Mouse (Mus musculus) adrenal gland, adult 8-10 months (tissue): Measurements from ENCODE around the gene Pbxip1. TPM values are rescaled to one million over a fixed set of nuclear protein-coding genes. Genes with fewer than 3 reads are reported as not detected.

Experiments
- DNase-seq: peaks from one replicate; pipeline ENCODE4 v3.0.0; 2022
- total RNA-seq, 4 experiments: library from RNA; stranded (reverse); gene quantifications; 2 replicates each; pipeline ENCODE4 v1.2.4; 2022

Gene Pbxip1
- 100 to 1,000 TPM in 2 of 4 experiments, 10 to 100 TPM in 2; 57.0 to 119 (median 81.5) TPM for total RNA-seq

- no peak for DNase-seq
These were observed at the start of gene Pbxip1 for GRCm38 (mm10) chr3:89436176-89437113. Pbxip1 (plus strand) TSS chr3:89436706.

GRCm38 (mm10) chr3:89387632-89388031, 48.9 kb upstream of the Pbxip1 start:
- DNase-seq, result no peak

GRCm38 (mm10) chr3:89388134-89388881, 48.2 kb upstream of the Pbxip1 start:
- DNase-seq, result no peak

- DNase-seq, result no peak
These were observed 47.4 kb upstream of the Pbxip1 start for GRCm38 (mm10) chr3:89388901-89389740.

GRCm38 (mm10) chr3:89390111-89390515, 46.4 kb upstream of the Pbxip1 start:
- DNase-seq, result peak; percentile 86

- no peak for DNase-seq
These were observed 45.5 kb upstream of the Pbxip1 start for GRCm38 (mm10) chr3:89390699-89391662.

- peak; percentile 80 for DNase-seq
These were observed 44.6 kb upstream of the Pbxip1 start for GRCm38 (mm10) chr3:89391663-89392511.

- DNase-seq, result no peak
These were observed 43.6 kb upstream of the Pbxip1 start for GRCm38 (mm10) chr3:89392871-89393311.

GRCm38 (mm10) chr3:89393605-89394004, 42.9 kb upstream of the Pbxip1 start:
- DNase-seq, result peak; percentile 99

GRCm38 (mm10) chr3:89394006-89394893, 42.3 kb upstream of the Pbxip1 start, which contains the start of gene Zbtb7b:
Zbtb7b (minus strand) TSS chr3:89394776.
- DNase-seq, result peak; percentile 87

- peak; percentile 87 for DNase-seq
These were observed 41.6 kb upstream of the Pbxip1 start for GRCm38 (mm10) chr3:89394894-89395256.

GRCm38 (mm10) chr3:89395419-89395805, 41.1 kb upstream of the Pbxip1 start:
- DNase-seq, result no peak

GRCm38 (mm10) chr3:89395806-89396653, 40.5 kb upstream of the Pbxip1 start:
- DNase-seq, result no peak

GRCm38 (mm10) chr3:89396654-89397005, 39.9 kb upstream of the Pbxip1 start:
- DNase-seq, result no peak

- no peak for DNase-seq
These were observed 35.2 kb upstream of the Pbxip1 start for GRCm38 (mm10) chr3:89401329-89401728.

- DNase-seq, result no peak
These were observed 33.8 kb upstream of the Pbxip1 start, which contains the start of gene Lenep for GRCm38 (mm10) chr3:89402693-89403092. Lenep (minus strand) TSS chr3:89402793.

- DNase-seq, result no peak
These were observed 29.6 kb upstream of the Pbxip1 start for GRCm38 (mm10) chr3:89406887-89407286.

- no peak for DNase-seq
These were observed 28.1 kb upstream of the Pbxip1 start for GRCm38 (mm10) chr3:89408448-89408847.
